Mouse (Mus musculus) olfactory bulb, adult 2 months (tissue): ENCODE data around the gene Ssmem1.

Experiments
- CTCF ChIP-seq: fragments of 200-500 bp; IDR thresholded peaks from 2 replicates; pipeline ENCODE4 v1.5.1; 2012; ENCODE audit warnings: low read depth, mild to moderate bottlenecking, low read length, moderate library complexity; ENCODE audit not compliant: insufficient read depth
- POLR2A ChIP-seq: fragments of 200-500 bp; IDR thresholded peaks from 2 replicates; pipeline ENCODE4 v1.6.1; 2012; ENCODE audit warnings: mild to moderate bottlenecking, low read depth, low read length, moderate library complexity; ENCODE audit not compliant: insufficient read depth

DNA sequence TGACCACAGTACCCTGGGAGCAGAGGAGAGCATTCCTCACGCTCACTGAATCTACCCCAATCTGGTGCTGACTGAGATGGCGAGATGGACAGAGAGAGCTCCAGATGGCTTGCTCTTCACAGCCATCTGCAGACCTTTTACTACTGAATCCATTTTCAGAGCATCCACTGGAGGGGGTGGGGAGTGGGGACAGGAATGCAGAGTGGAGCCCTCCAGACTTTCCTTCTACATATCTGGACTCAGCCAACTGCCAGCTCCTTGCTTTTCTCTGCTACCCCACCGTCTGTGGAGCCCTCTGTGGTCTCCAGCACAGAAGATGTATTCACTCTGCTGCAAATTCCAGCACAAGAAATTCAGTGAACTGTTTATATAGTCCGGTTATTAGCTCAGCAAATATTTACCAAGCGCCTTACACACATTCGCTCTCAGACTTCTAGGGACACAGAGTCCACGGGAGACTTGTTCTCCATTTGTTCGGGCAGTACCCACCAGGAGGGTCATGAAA is 32.4 kb upstream of the Ssmem1 start:
- TF ChIP-seq CTCF (no peak), POLR2A (no peak)
